Comparison of ENCODE assay signal across 16 mouse cellular contexts in the genomic region with DNA sequence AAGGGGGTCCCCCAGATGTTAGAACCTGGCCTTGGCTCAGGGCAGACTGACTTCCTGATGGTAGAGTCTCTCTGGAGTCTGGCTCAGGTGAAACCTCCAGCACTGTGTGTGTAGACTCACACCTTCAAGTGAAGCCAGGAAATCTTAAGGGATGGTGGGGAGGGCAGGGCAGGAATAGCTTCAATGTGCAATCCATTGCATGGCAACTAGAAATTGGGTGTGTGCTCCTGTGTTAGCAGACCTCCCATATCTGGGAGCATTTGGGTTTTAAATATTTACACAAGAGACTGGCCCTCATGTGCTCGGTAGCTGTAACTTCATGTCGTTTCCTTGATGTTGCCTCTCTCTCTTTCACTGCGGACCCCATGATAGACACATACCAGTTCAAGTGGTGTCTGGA.
"Had no signal": no experiment of that assay in that cellular context is flagged by ENCODE, and none has a peak within 500 bp of the region (broad histone marks: within the 10 kb centered on the region; RNA-seq: fewer than 3 reads in every experiment).

No protein-coding gene starts in this region.

- H3K36me3 ChIP-seq: liver, embryonic 13.5 days; midbrain, embryonic 12.5 days; midbrain, embryonic 15.5 days; neural tube, embryonic 13.5 days had no signal

- ATAC-seq: hindbrain, postnatal 0 days; inflammation-experienced regulatory T-cells, adult 6 months; midbrain, embryonic 15.5 days had no signal

- H3K27ac ChIP-seq: hindbrain, embryonic 14.5 days; hindbrain, postnatal 0 days; kidney, postnatal 0 days; layer of hippocampus, adult 2 months; liver, embryonic 13.5 days; midbrain, embryonic 12.5 days; midbrain, embryonic 15.5 days; neural tube, embryonic 13.5 days had no signal

- H3K4me2 ChIP-seq: hindbrain, embryonic 14.5 days; liver, embryonic 13.5 days; midbrain, embryonic 12.5 days; midbrain, embryonic 15.5 days; neural tube, embryonic 13.5 days had no signal

- H3K4me3 ChIP-seq: layer of hippocampus, adult 2 months; liver, embryonic 13.5 days; midbrain, embryonic 12.5 days; midbrain, embryonic 15.5 days; myocyte; neural tube, embryonic 13.5 days had no signal

- H3K9me3 ChIP-seq: liver, embryonic 13.5 days; midbrain, embryonic 12.5 days; midbrain, embryonic 15.5 days; neural tube, embryonic 13.5 days had no signal

- H3K9ac ChIP-seq: hindbrain, embryonic 14.5 days; liver, embryonic 13.5 days; midbrain, embryonic 12.5 days; midbrain, embryonic 15.5 days; neural tube, embryonic 13.5 days had no signal

- H3K4me1 ChIP-seq: liver, embryonic 13.5 days had no signal

- DNase-seq: kidney, adult 2 months; kidney, postnatal 25 days; layer of hippocampus, adult 9-11 months; liver, embryonic 13.5 days; lung, postnatal 10 days; lung, postnatal 4 days; thymus, postnatal 25 days had no signal

- H3K27me3 ChIP-seq: liver, embryonic 13.5 days; midbrain, embryonic 12.5 days; midbrain, embryonic 15.5 days; neural tube, embryonic 13.5 days had no signal
